Mouse (Mus musculus) stomach, embryonic 16.5 days (tissue): ENCODE measurements at regions not wholly inside any gene's neighbourhood (a gene's known extent, or its start where the extent isn't known, plus 50 kb on each side); places are given as distances from the start of the nearest gene placed in this dataset.

Source experiments
- ATAC-seq: fragments of 200-750 bp; cut with Nextera tagmentation; 2 replicates; pipeline ENCODE4 v1.8.0; 2017; ENCODE audit warnings: moderate number of reproducible peaks, moderate TSS enrichment; ENCODE audit not compliant: insufficient read depth, low FRiP score
- H3K27ac ChIP-seq: fragments of 300-500 bp; sonication (generic); 2 replicates; pipeline ENCODE4 v1.5.1; 2014; ENCODE audit warnings: low read length
- H3K27me3 ChIP-seq: fragments of 300-500 bp; sonication (generic); 2 replicates; pipeline ENCODE4 v1.6.1; 2014; ENCODE audit warnings: low read length, control low read depth, mixed read lengths; ENCODE audit not compliant: control insufficient read depth, insufficient read depth
- H3K36me3 ChIP-seq: fragments of 300-500 bp; sonication (generic); 2 replicates; pipeline ENCODE4 v1.6.1; 2014; ENCODE audit warnings: low read length; ENCODE audit not compliant: control insufficient read depth, insufficient read depth
- H3K4me1 ChIP-seq: fragments of 300-500 bp; sonication (generic); 2 replicates; pipeline ENCODE4 v1.6.1; 2014; ENCODE audit warnings: low read length, control low read depth, mixed read lengths; ENCODE audit not compliant: control insufficient read depth, insufficient read depth
- H3K4me2 ChIP-seq: fragments of 300-500 bp; sonication (generic); 2 replicates; pipeline ENCODE4 v1.6.1; 2014; ENCODE audit warnings: low read depth, low read length, mixed read lengths
- H3K4me3 ChIP-seq: fragments of 300-500 bp; sonication (generic); replicated peaks from 2 replicates; pipeline ENCODE4 v1.5.1; 2014; ENCODE audit warnings: mild to moderate bottlenecking, low read length
- H3K9ac ChIP-seq: fragments of 300-500 bp; sonication (generic); 2 replicates; pipeline ENCODE4 v1.6.1; 2014; ENCODE audit warnings: low read length
- H3K9me3 ChIP-seq: fragments of 300-500 bp; sonication (generic); replicated peaks from 2 replicates; pipeline ENCODE4 v1.6.1; 2016; ENCODE audit warnings: low read length, control low read depth; ENCODE audit not compliant: control insufficient read depth
- WGBS: fragments of 180-500 bp; shearing (Covaris S2); extraction: QIAGEN DNeasy Blood & Tissue Kit; methylation state at CpG from one replicate; pipeline ENCODE4 v1.1.7; 2014; 5-methylcytosine and 5-hydroxymethylcytosine counted together

DNA sequence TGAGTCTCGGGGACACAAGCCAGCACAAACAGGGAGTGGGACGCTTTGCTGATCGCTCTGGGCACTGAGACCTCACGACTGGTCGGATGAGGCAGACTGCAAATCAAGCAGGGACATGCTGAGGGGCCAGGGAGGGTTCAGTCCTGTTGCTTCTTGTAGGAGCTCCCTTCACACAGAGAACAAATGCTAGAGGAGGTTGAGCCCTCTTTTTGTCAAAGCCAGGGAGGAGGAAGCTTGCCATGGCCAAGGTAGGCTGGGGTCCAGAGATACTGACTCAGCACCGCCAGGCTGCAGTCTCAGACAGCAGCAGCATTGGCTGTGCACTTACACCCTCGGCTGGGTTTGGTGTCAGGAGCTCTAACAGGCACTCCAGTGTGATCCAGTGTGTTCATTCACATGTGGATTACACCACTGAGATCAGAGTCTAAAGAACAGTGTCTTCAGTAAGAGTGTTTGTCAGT, 173.5 kb upstream of the Ankrd55 start:
- Histone ChIP-seq H3K9me3 (no peaks in the 10 kb centered on the region), H3K4me3 (no peak overlapping the region), H3K36me3 (no peaks in the 10 kb centered on the region), H3K4me2 (no peak overlapping the region), H3K9ac (no peak overlapping the region), H3K4me1 (no peaks in the 10 kb centered on the region), H3K27me3 (no peaks in the 10 kb centered on the region), H3K27ac (peak overlapping the region; percentile 63)
- peak; percentile 25 for ATAC-seq
- 79% methylated on average over 7 of the region's 7 CpGs for WGBS

DNA sequence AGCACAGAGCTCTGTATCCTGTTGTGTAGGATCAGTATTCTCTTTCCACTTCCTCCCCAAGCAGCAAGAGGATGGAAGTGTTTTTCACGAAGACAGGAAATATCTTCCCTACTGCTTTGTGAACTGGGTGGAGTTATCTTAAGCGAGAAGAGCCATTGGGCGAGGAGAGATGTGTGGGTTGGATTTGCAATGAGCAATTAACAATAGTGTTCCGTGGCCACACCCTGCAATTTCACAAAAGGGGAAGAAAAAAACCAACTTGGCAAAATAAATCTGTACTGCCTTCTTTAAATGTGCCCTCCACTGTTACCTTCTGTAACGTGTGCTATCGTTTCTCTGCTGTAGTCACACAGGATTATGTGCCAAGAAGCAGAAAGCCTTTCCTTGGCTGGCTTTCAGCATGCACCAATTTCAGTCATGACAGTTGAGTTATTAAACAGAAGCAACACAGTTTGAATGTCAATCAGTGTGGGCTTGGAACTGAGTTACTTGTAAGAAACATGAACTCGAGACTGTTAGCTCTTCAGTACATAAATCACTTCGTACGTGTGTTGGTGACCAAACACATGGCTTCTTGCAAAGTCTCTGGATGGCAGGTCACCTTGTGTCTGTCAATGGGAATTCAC, 172.0 kb upstream of the Ankrd55 start:
- ATAC-seq, result no peak
- Histone ChIP-seq H3K4me2 (no peak overlapping the region; the same call in 1 of the 2 replicates), H3K4me1 (no peaks in the 10 kb centered on the region), H3K9ac (no peak overlapping the region), H3K27me3 (no peaks in the 10 kb centered on the region), H3K9me3 (no peaks in the 10 kb centered on the region), H3K27ac (peak overlapping the region; percentile 63), H3K36me3 (no peaks in the 10 kb centered on the region), H3K4me3 (no peak overlapping the region)
- 51% methylated on average over 9 of the region's 9 CpGs for WGBS

DNA sequence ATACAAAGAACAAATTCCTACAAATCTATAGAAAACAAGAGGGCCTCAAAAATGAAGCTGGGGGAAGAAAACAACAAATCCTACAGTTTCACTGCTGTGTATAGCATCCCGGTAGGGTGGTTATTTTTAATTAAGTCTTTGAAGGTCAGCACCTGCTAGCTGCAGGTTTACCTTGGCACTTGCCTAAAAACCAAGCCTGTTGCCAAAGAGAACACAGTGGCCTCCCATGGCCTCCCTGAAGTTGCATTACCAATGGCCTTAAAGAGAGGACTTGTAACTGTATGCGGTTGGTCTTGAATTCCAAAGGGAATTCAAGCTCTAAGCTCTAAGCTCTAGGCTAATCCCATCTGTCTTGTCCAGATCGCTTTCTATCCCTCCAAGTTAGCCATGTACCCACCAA, 169.7 kb upstream of the Ankrd55 start:
- no peak for ATAC-seq
- Histone ChIP-seq H3K36me3 (no peaks in the 10 kb centered on the region), H3K27me3 (no peaks in the 10 kb centered on the region), H3K27ac (no peak overlapping the region), H3K4me3 (no peak overlapping the region), H3K9ac (no peak overlapping the region), H3K4me2 (no peak overlapping the region), H3K4me1 (no peaks in the 10 kb centered on the region), H3K9me3 (no peaks in the 10 kb centered on the region)
- WGBS, result 85% methylated on average over 3 of the region's 3 CpGs

DNA sequence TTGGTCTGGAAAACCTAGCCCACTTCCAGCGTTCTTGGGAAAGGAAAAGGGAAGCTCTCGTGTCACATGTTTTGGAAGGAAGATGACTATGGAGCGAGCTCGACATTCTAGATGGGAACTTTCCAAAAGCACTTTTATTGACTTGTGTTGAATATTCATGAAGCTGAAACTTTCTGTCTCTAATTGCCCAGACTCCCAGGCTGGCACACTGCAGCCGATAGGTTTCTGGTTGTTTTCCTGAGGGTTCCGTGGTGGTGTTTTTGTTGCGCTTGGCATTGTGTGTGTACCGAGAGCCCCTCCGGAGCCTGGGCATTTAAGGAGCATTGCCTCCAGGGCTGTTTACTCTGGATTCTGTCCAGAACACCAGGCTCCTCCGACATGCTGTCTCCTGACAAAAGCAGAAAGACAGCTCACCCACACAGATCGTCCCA, 168.6 kb upstream of the Ankrd55 start:
- H3K9ac ChIP-seq, result no peak overlapping the region
- H3K27ac ChIP-seq, result no peak overlapping the region
- no peaks in the 10 kb centered on the region for H3K27me3 ChIP-seq
- no peak overlapping the region for H3K4me2 ChIP-seq
- H3K36me3 ChIP-seq, result no peaks in the 10 kb centered on the region
- WGBS, result 58% methylated on average over 11 of the region's 11 CpGs
- no peak overlapping the region for H3K4me3 ChIP-seq
- H3K4me1 ChIP-seq, result no peaks in the 10 kb centered on the region
- ATAC-seq, result no peak
- no peaks in the 10 kb centered on the region for H3K9me3 ChIP-seq

DNA sequence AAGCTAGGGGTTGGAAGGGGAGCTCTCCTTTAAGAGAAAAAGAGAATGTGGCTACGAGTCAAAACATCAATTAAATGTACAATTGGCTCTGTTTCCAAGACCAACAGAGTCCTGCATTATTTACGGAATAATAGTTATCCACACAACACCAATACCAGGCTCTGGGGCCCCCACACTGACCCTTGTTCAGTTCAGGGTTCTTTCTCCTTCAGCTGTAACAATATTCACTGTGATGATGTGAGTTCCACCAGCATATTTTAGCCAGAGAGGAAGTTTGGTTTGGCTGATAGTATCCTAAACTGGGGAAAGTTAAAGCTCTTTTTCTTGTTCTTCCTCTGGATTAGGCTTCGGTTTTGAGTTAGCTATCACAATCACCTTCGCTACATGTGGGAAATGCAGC, 167.9 kb upstream of the Ankrd55 start:
- H3K4me3 ChIP-seq, result no peak overlapping the region
- no peak for ATAC-seq
- H3K36me3 ChIP-seq, result no peaks in the 10 kb centered on the region
- no peaks in the 10 kb centered on the region for H3K9me3 ChIP-seq
- no peak overlapping the region for H3K27ac ChIP-seq
- 74% methylated on average over 4 of the region's 4 CpGs for whole genome bisulfite sequencing
- H3K4me2 ChIP-seq, result no peak overlapping the region
- H3K27me3 ChIP-seq, result no peaks in the 10 kb centered on the region
- H3K4me1 ChIP-seq, result no peaks in the 10 kb centered on the region
- no peak overlapping the region for H3K9ac ChIP-seq

DNA sequence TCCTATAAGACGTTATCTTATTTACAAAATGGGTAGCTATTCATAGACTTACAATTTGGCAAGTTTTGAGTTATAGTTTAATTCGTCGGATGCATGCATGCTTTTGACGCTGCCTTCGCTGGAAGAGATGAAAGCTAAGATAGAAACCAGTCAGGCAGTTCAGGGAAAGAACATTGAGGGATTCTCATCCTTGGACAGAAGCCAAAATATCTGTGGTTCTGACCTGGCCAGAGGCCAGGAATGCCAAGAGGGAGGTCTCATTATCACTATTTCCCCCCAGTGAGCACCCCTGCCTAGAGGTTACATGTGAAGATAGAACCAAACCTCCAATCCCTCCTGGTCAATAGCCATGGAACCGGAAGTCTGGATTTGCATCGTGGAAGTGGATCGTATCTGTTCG, 167.1 kb upstream of the Ankrd55 start:
- no peak overlapping the region for H3K4me2 ChIP-seq
- WGBS, result 76% methylated on average over 9 of the region's 9 CpGs
- no peak for ATAC-seq
- H3K36me3 ChIP-seq, result no peaks in the 10 kb centered on the region
- no peaks in the 10 kb centered on the region for H3K27me3 ChIP-seq
- no peak overlapping the region for H3K9ac ChIP-seq
- H3K4me1 ChIP-seq, result no peaks in the 10 kb centered on the region
- H3K9me3 ChIP-seq, result no peaks in the 10 kb centered on the region
- no peak overlapping the region for H3K27ac ChIP-seq
- no peak overlapping the region for H3K4me3 ChIP-seq

DNA sequence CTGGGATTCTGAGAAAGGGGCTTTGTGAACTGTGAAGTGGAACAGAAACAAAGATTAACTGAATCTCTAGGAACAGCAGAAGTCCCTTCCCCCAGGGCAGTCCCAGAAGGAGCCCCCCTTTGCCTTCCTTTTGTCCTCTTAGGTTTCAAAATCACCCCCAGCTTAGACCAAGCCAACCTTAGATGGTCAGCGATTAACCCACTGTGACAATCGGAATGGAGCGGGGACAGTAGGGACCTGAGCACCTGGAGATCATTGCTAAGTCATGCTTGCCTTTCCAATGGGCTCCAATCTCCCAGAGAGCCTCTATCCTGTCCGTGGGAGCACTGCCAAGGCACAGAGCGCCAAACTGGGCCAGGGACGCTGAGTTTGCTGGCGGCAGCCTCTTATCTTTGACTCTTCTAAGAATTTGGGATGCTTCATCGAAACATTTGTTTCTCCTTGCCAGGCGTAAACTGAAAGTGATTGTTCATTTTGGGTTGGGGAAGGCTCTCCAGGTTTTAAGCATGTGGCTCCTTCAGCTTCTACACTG, 165.3 kb upstream of the Ankrd55 start:
- no peak for ATAC-seq
- Histone ChIP-seq H3K36me3 (no peaks in the 10 kb centered on the region), H3K27me3 (no peaks in the 10 kb centered on the region), H3K4me2 (no peak overlapping the region), H3K4me1 (no peaks in the 10 kb centered on the region), H3K27ac (no peak overlapping the region), H3K9me3 (no peaks in the 10 kb centered on the region), H3K4me3 (no peak overlapping the region), H3K9ac (no peak overlapping the region)
- WGBS, result 80% methylated on average over 9 of the region's 9 CpGs

DNA sequence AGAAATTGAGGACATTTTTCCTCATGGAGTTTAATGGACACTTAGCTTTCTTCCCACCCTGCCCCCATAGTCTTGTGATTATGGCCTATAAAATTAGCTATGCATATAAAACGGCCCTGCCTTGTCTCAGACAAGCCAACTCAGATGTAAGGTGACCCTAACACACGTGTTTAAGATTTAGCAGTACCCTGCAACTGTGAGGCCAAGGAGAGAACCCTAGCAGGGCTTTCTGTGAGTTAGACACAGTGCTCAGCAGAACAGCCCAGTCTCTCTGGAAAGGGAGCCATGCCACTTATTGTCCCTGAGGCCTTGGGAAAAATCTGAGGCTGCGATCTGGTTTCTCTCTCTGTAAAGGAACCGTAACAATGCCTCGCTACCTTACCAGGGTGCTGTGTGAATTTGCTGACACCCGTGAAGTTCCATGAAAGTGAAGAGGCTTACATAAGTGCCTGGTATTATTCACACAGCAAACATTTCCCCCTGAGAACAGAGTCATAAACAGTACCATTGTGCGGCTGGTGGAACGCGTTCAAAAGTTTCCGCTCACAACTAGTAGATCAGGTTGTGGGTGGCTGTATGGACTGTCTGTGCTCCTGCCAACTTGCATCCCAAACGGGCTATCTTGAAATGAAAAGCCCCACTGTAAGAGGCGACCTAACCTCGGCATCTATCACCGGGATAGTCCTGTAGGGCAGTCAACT, 162.3 kb upstream of the Ankrd55 start:
- Histone ChIP-seq H3K27ac (no peak overlapping the region), H3K9ac (no peak overlapping the region), H3K27me3 (no peaks in the 10 kb centered on the region), H3K4me2 (no peak overlapping the region), H3K36me3 (no peaks in the 10 kb centered on the region), H3K4me1 (no peaks in the 10 kb centered on the region), H3K4me3 (no peak overlapping the region), H3K9me3 (no peaks in the 10 kb centered on the region)
- WGBS, result 79% methylated on average over 14 of the region's 14 CpGs
- ATAC-seq, result no peak

DNA sequence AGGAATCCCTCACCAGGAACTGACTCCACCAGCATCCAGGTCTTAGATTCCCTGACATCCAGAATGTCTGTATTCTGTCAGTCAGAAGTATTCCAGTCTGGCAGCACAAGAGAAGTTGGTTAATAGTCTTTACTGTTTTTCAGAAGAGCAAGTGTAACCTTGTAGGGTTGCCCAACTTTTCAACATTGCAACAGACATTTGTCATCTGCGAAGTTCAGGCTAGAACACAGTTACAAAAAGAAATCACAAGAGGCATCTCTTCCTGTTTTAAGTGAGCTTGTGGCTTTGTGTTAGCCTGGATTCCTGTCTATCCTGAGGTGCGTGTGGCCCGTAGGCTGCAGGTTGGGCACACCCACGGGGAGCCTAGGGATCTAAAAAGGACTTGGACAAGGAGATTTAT, 158.0 kb upstream of the Ankrd55 start:
- no peak overlapping the region for H3K27ac ChIP-seq
- no peak overlapping the region for H3K9ac ChIP-seq
- no peak overlapping the region for H3K4me3 ChIP-seq
- H3K4me2 ChIP-seq, result no peak overlapping the region
- H3K36me3 ChIP-seq, result no peaks in the 10 kb centered on the region
- ATAC-seq, result no peak
- no peaks in the 10 kb centered on the region for H3K27me3 ChIP-seq
- no peaks in the 10 kb centered on the region for H3K4me1 ChIP-seq
- 65% methylated on average over 4 of the region's 4 CpGs for WGBS
- H3K9me3 ChIP-seq, result no peaks in the 10 kb centered on the region
